Mouse (Mus musculus): ENCODE measurements at regions not wholly inside any gene's neighbourhood (a gene's known extent, or its start where the extent isn't known, plus 50 kb on each side); places are given as distances from the start of the nearest gene placed in this dataset.

- Histone ChIP-seq H3K4me1 (no peaks in the 10 kb centered on the region), H3K27ac (replicated peaks) (no peak overlapping the region), H3K9me3 (no peaks in the 10 kb centered on the region), H3K9ac (replicated peaks) (no peak overlapping the region), H3K36me3 (no peaks in the 10 kb centered on the region), H3K4me2 (replicated peaks) (no peak overlapping the region), H3K27me3 (no peaks in the 10 kb centered on the region), H3K4me3 (no peak overlapping the region)
- ATAC-seq (ENCODE audit: low FRiP score, low read depth), result 0 out of 2 replicates have a peak, but pooled peaks have one; percentile 56
- WGBS, result 61% methylated on average over 13 of the region's 13 CpGs
Measured at GRCm38 (mm10) chr12:68365404-68366059, 793.5 kb downstream of the Rps29 start.

GRCm38 (mm10) chr12:68363196-68363595, 795.8 kb downstream of the Rps29 start:
- Histone ChIP-seq H3K9me3 (no peaks in the 10 kb centered on the region), H3K4me1 (no peaks in the 10 kb centered on the region), H3K4me3 (no peak overlapping the region), H3K36me3 (no peaks in the 10 kb centered on the region), H3K27ac (replicated peaks) (no peak overlapping the region), H3K4me2 (replicated peaks) (no peak overlapping the region), H3K9ac (replicated peaks) (no peak overlapping the region), H3K27me3 (no peaks in the 10 kb centered on the region)
- WGBS, result 80% methylated on average over 2 of the region's 2 CpGs
- no peak for ATAC-seq (ENCODE audit: low FRiP score, low read depth)

GRCm38 (mm10) chr12:68346517-68347099, 812.4 kb downstream of the Rps29 start:
- H3K36me3 ChIP-seq, result no peaks in the 10 kb centered on the region
- H3K9ac ChIP-seq (replicated peaks), result no peak overlapping the region
- no peak overlapping the region for H3K4me3 ChIP-seq
- H3K27ac ChIP-seq (replicated peaks), result no peak overlapping the region
- 78% methylated on average over 2 of the region's 2 CpGs for WGBS
- ATAC-seq (ENCODE audit: low FRiP score, low read depth), result no peak
- no peaks in the 10 kb centered on the region for H3K4me1 ChIP-seq
- H3K9me3 ChIP-seq, result no peaks in the 10 kb centered on the region
- H3K4me2 ChIP-seq (replicated peaks), result no peak overlapping the region
- H3K27me3 ChIP-seq, result no peaks in the 10 kb centered on the region

- no peak overlapping the region for H3K4me3 ChIP-seq
- no peaks in the 10 kb centered on the region for H3K36me3 ChIP-seq
- 80% methylated on average over 3 of the region's 3 CpGs for WGBS
- no peak overlapping the region for H3K4me2 ChIP-seq (replicated peaks)
- peaks cover 3% of the 10 kb centered on the region; the same call in 1 of the 2 replicates for H3K9me3 ChIP-seq
- no peaks in the 10 kb centered on the region for H3K27me3 ChIP-seq
- no peak overlapping the region for H3K9ac ChIP-seq (replicated peaks)
- H3K27ac ChIP-seq (replicated peaks), result no peak overlapping the region
- H3K4me1 ChIP-seq, result peaks cover 5% of the 10 kb centered on the region; the same call in 1 of the 2 replicates
- no peak for ATAC-seq (ENCODE audit: low FRiP score, low read depth)
Measured at GRCm38 (mm10) chr12:68333796-68334195, 825.2 kb downstream of the Rps29 start.

- no peak for ATAC-seq (ENCODE audit: low FRiP score, low read depth)
- WGBS, result 72% methylated on average over 4 of the region's 4 CpGs
- H3K9me3 ChIP-seq, result peaks cover 3% of the 10 kb centered on the region; the same call in 1 of the 2 replicates
Measured at GRCm38 (mm10) chr12:68333366-68333765, 825.6 kb downstream of the Rps29 start.

GRCm38 (mm10) chr12:68332480-68332879, 826.5 kb downstream of the Rps29 start:
- WGBS, result 42% methylated on average over 1 of the region's 1 CpGs
- H3K9me3 ChIP-seq, result peaks cover 3% of the 10 kb centered on the region; the same call in 1 of the 2 replicates
- H3K9ac ChIP-seq (replicated peaks), result no peak overlapping the region
- peaks cover 5% of the 10 kb centered on the region; the same call in 1 of the 2 replicates for H3K4me1 ChIP-seq
- H3K4me3 ChIP-seq, result no peak overlapping the region
- peak; percentile 66 for ATAC-seq (ENCODE audit: low FRiP score, low read depth)
- no peaks in the 10 kb centered on the region for H3K36me3 ChIP-seq
- H3K4me2 ChIP-seq (replicated peaks), result no peak overlapping the region
- 0 out of 2 replicates have a peak overlapping the region, but pooled peaks have one; percentile 6 for H3K27ac ChIP-seq (replicated peaks)
- H3K27me3 ChIP-seq, result no peaks in the 10 kb centered on the region

More at GRCm38 (mm10) chr12:68333366-68333765, 825.6 kb downstream of the Rps29 start:
- Histone ChIP-seq H3K27me3 (no peaks in the 10 kb centered on the region), H3K9ac (replicated peaks) (no peak overlapping the region), H3K27ac (replicated peaks) (no peak overlapping the region), H3K36me3 (no peaks in the 10 kb centered on the region), H3K4me3 (no peak overlapping the region), H3K4me1 (peaks cover 5% of the 10 kb centered on the region; the same call in 1 of the 2 replicates), H3K4me2 (replicated peaks) (no peak overlapping the region)

Data from midbrain, embryonic 12.5 days (tissue).